Mouse (Mus musculus) c-Kit-positive CD71-positive TER-119-negative erythroid progenitor cells, embryonic 14.5 days (primary cell): ENCODE data around the gene Rnaseh2c.

ENCODE experiments used
- DNase-seq: peaks from one replicate; pipeline ENCODE4 v3.0.0-alpha.2; 2013; ENCODE audit warnings: low read depth

Gene Rnaseh2c

GRCm38 (mm10) chr19:5575336-5575735 lies 26.3 kb upstream of the Rnaseh2c start:
- DNase-seq, result no peak

GRCm38 (mm10) chr19:5579971-5580370 lies 21.7 kb upstream of the Rnaseh2c start:
- no peak for DNase-seq

- no peak for DNase-seq
Measured at GRCm38 (mm10) chr19:5580776-5581175, 20.9 kb upstream of the Rnaseh2c start.

GRCm38 (mm10) chr19:5581995-5582394 lies 19.7 kb upstream of the Rnaseh2c start:
- DNase-seq, result no peak

- no peak for DNase-seq
Measured at GRCm38 (mm10) chr19:5589159-5589558, 12.5 kb upstream of the Rnaseh2c start.

- no peak for DNase-seq
Measured at GRCm38 (mm10) chr19:5591888-5592287, 9.8 kb upstream of the Rnaseh2c start.

GRCm38 (mm10) chr19:5599224-5599623 lies 2.4 kb upstream of the Rnaseh2c start:
- DNase-seq, result no peak

DNA sequence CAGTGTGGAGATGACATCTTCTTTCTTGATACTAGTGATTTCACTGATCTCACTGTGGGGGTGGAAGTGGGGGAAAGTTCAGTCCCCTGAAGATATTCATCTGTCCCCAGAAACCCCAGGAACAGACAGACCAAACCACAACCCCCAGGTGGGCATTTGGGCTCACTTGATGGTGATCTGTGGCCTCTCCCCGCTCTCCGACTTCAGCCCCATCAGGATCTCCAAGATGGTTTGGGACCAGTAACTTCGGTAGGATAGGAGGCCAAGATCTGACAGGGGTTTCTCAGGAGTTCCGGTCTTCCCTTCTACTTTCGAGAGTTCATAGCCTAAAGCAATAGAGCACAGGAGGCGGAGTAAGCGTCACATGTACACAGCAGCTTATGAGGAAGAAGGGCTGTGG lies 2.0 kb downstream of the Rnaseh2c start:
- DNase-seq, result no peak

GRCm38 (mm10) chr19:5605126-5605525 lies 3.5 kb downstream of the Rnaseh2c start:
- no peak for DNase-seq

- DNase-seq, result no peak
Measured at GRCm38 (mm10) chr19:5606196-5606595, 4.5 kb downstream of the Rnaseh2c start.

DNA sequence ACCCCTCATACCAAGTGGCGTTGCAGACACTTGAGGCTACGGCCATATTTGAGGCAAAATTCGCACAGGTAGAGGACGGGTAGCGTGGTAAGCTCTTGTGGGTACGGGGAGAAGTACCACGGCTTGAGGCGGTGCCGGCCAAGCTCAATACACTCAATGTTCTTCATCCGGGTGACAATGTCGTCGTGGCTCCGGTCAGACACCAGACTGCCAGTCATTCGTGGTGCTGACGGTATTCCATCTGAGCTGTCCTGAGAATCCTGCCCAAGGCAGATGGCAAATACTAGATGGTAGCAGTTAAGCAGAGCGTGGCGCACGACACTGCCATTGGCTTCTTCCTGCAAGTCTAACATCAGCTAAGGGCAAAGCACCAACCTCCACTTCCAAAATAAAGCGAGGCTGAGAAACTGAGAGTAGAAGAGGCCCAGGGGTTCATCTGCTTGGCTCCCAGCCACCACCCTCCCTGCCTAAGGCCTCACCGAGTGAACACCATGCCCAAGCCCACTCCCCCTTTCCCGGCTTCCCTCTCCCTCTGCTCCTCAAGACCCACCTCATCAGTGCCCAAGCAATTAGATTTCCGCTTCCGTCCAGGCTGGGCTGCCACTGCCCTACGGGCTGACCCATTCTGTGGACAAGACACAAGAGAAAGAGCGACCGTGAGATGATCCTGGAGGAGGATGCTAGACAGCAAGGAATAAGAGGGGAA lies 6.2 kb downstream of the Rnaseh2c start:
- no peak for DNase-seq

GRCm38 (mm10) chr19:5608707-5609106 lies 7.0 kb downstream of the Rnaseh2c start:
- DNase-seq, result no peak

- DNase-seq, result no peak
Measured at GRCm38 (mm10) chr19:5609171-5609546, 7.5 kb downstream of the Rnaseh2c start.

- DNase-seq, result peak; percentile 79
Measured at GRCm38 (mm10) chr19:5609547-5610404, 8.1 kb downstream of the Rnaseh2c start, which contains the start of gene Kat5. TSS of gene Kat5 (minus strand) at chr19:5610237.

DNA sequence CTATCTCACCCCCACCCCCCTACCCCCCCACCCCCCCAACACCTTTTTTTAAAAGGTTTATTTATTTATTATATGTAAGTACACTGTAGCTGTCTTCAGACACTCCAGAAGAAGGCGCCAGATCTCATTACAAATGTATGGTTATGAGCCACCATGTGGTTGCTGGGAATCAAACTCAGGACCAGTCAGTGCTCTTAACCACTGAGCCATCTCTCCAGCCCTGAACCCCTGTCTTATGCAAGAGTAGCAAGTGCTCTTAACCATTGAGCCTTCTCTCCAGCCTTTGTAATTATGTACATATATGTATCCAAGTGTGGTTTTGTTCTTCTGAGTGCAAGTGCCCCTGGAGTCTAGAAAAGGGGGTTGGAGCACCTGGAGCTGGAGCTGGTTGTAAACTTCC lies 10.3 kb downstream of the Rnaseh2c start:
- no peak for DNase-seq

GRCm38 (mm10) chr19:5612762-5613411 lies 11.2 kb downstream of the Rnaseh2c start:
- DNase-seq, result no peak

DNA sequence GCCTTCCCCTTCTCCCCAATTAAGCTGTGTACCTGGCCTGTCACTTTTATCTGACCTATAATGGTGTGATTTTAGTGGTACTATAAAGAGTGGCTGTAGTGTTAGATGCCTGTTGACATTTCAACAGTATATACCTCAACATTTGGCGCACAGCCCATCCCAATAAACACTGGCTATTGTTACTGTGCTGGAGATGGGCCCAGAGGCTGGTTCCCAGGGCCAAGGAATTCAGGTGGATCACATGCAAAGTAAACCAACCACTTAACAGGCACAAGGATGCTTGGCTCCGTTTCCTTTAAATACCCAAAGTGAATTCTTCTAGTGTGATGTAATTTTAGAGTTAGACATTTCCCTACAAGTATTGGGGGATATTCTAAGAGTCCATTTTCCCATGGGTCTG lies 13.3 kb downstream of the Rnaseh2c start:
- no peak for DNase-seq

- no peak for DNase-seq
Measured at GRCm38 (mm10) chr19:5620007-5620406, 18.3 kb downstream of the Rnaseh2c start.

DNA sequence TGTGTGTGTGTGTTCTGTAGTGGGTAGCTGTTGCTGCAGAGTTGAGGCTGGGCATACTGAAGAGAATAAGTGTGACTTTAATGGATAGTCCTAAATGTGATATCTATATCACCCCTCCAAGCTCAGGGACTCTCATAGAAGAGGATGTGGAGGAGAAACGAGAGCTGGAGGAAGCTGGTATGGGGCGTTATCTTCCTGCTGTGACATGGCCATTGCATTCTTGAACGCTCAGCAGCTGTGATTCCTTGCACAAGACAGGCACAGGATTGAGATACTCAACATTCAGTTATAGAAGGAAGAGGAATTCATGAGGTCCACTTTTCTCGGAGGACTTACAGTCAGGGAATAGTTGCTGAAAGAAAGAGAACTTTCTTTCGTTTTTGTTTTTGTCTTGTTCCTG lies 20.2 kb downstream of the Rnaseh2c start:
- no peak for DNase-seq

DNA sequence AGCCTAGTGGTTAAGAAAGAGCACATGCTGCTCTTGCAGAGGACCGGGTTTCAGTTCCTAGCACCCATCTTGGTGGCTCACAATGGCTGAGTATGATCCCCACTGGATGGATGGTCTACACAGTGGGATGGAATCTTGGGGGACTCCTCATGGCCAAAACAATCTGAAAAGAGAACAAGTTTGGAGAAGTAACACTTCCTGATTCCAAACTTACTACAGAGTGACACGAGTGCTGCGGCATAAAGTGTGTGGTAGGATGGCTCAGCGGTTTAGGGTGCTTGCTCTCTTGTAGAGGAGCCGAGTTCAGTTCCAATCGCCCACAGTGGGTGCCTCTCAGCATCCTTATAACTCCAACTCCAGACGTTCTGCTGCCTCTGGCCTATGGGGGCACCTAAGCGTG lies 23.6 kb downstream of the Rnaseh2c start:
- DNase-seq, result no peak

- DNase-seq, result no peak
Measured at GRCm38 (mm10) chr19:5629907-5630306, 28.2 kb downstream of the Rnaseh2c start.

DNA sequence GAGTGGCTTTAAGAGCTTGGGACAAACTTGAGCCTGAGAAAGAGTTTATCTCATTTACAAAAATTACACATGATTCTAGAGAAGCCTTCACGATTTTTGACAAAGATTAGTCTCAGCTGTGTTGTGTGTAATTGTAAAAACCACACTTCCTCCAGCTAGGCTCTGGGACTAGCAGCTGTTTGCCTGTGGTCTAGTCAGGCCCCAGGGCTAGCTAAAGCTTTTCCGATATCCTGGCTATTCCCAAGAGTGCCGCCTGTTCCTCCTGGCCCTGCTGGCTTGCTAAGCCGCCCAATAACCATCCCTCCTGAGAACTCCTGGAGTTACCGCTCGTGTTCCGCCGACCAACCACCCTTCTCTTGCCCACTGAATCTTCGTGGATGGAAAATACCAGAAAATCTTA lies 30.4 kb downstream of the Rnaseh2c start:
- DNase-seq, result no peak

- DNase-seq, result no peak
Measured at GRCm38 (mm10) chr19:5636036-5636570, 34.4 kb downstream of the Rnaseh2c start.
